Mouse (Mus musculus): ENCODE results near the gene Otud3.

- no peak for TF ChIP-seq CTCF (IDR thresholded peaks at IDR 0.05; ENCODE audit: low read depth)
- TF ChIP-seq EP300 (IDR thresholded peaks at IDR 0.05; ENCODE audit: low read depth), result no peak
These were observed 8.0 kb downstream of the Otud3 start for GRCm38 (mm10) chr4:138905624-138906337.

Data from liver, embryonic 14.5 days (tissue).